28 mouse cellular contexts compared by ENCODE assay signal in genomic region chr11:44709869-44710460, GRCm38 (mm10).
DNase-seq lines count a peak whose midpoint lies in the region; ATAC-seq lines count a peak whose summit lies in the region.
"Had no signal": no experiment of that assay in that cellular context is flagged by ENCODE, and none has a peak within 500 bp of the region (broad histone marks: within the 10 kb centered on the region; RNA-seq: fewer than 3 reads in every experiment).

No protein-coding gene starts in this region.

- H3K36me3 ChIP-seq in kidney, embryonic 15.5 days, result no peaks in the 10 kb centered on the region
- H3K36me3 ChIP-seq: embryonic facial prominence, embryonic 13.5 days; G1E; heart, embryonic 13.5 days; limb, embryonic 12.5 days; liver, embryonic 13.5 days; midbrain, embryonic 12.5 days; neural tube, embryonic 12.5 days had no signal

- no peak overlapping the region for H3K4me2 ChIP-seq in kidney, embryonic 15.5 days
- H3K4me2 ChIP-seq: embryonic facial prominence, embryonic 13.5 days; forebrain, embryonic 13.5 days; heart, embryonic 13.5 days; limb, embryonic 12.5 days; liver, embryonic 13.5 days; midbrain, embryonic 12.5 days; neural tube, embryonic 12.5 days had no signal

- H3K4me1 ChIP-seq in kidney, embryonic 15.5 days, result peaks cover 34% of the 10 kb centered on the region
- H3K4me1 ChIP-seq: liver, embryonic 13.5 days had no signal

- H3K4me3 ChIP-seq in kidney, embryonic 15.5 days (replicated peaks), result no peak overlapping the region
- H3K4me3 ChIP-seq: embryonic facial prominence, embryonic 13.5 days; forebrain, embryonic 13.5 days; heart, embryonic 13.5 days; limb, embryonic 12.5 days; liver, embryonic 13.5 days; midbrain, embryonic 12.5 days; neural tube, embryonic 12.5 days had no signal

- WGBS in kidney, embryonic 15.5 days, result 70% methylated on average over 6 of the region's 6 CpGs

- no peak for ATAC-seq in kidney, embryonic 15.5 days (replicated peaks; ENCODE audit: low FRiP score)
- ATAC-seq: CD4-positive, CD25-positive, alpha-beta regulatory T cell, adult 4 months; forebrain, embryonic 13.5 days; intestine, postnatal 0 days; Patski had no signal

- intact Hi-C loops in gastrocnemius, postnatal 36 days (cut with DNase I), result no loop called here

- H3K27me3 ChIP-seq in kidney, embryonic 15.5 days, result no peaks in the 10 kb centered on the region
- H3K27me3 ChIP-seq: embryonic facial prominence, embryonic 13.5 days; heart, embryonic 13.5 days; limb, embryonic 12.5 days; liver, embryonic 13.5 days; midbrain, embryonic 12.5 days; neural tube, embryonic 12.5 days; Patski had no signal

- peak; percentile 65 for DNase-seq in heart, adult 11 months
- no peak for DNase-seq in heart, adult 9 months (ENCODE audit: low spot score in 2 of 2)
- no peak for DNase-seq in kidney, adult 11 months
- peak; percentile 51 to 55 for DNase-seq in spleen, postnatal 36 days (ENCODE audit: low spot score in 2 of 2)
- DNase-seq in spleen, postnatal 14 days (ENCODE audit: low spot score in 2 of 2), result no peak
- DNase-seq in gastrocnemius, postnatal 36 days, result no peak
- no peak for DNase-seq in thymus, postnatal 10 days (ENCODE audit: low spot score in 2 of 2)
- DNase-seq: adrenal gland, postnatal 36 days; cerebellum, adult 11 months; cerebellum, postnatal 10 days; kidney, postnatal 10 days; liver, embryonic 13.5 days; lung, adult 2 months; lung, postnatal 14 days; retina, postnatal 1 day; right cerebral cortex, postnatal 4 days; thymus, postnatal 14 days had no signal

- H3K9ac ChIP-seq in kidney, embryonic 15.5 days, result no peak overlapping the region
- H3K9ac ChIP-seq: embryonic facial prominence, embryonic 13.5 days; forebrain, embryonic 13.5 days; heart, embryonic 13.5 days; limb, embryonic 12.5 days; liver, embryonic 13.5 days; midbrain, embryonic 12.5 days; neural tube, embryonic 12.5 days had no signal

- no peaks in the 10 kb centered on the region for H3K9me3 ChIP-seq in kidney, embryonic 15.5 days (replicated peaks)
- H3K9me3 ChIP-seq: embryonic facial prominence, embryonic 13.5 days; forebrain, embryonic 13.5 days; G1E; heart, embryonic 13.5 days; limb, embryonic 12.5 days; liver, embryonic 13.5 days; midbrain, embryonic 12.5 days; neural tube, embryonic 12.5 days had no signal

- H3K27ac ChIP-seq in kidney, embryonic 15.5 days, result 0 out of 2 replicates have a peak overlapping the region, but pooled peaks have one; percentile 56
- H3K27ac ChIP-seq: embryonic facial prominence, embryonic 13.5 days; forebrain, embryonic 13.5 days; heart, embryonic 13.5 days; limb, embryonic 12.5 days; liver, embryonic 13.5 days; midbrain, embryonic 12.5 days; neural tube, embryonic 12.5 days had no signal

Comparison
In these comparisons a context has a peak if more than half of its experiments do, and no peak if none do; other contexts are left out.
1. DNase-seq: peak in heart, adult 11 months (single experiment) and spleen, postnatal 36 days (2 of 2); none in heart, adult 9 months (0 of 2), kidney, adult 11 months (single experiment), spleen, postnatal 14 days (0 of 2), gastrocnemius, postnatal 36 days (0 of 2) and thymus, postnatal 10 days (0 of 2).